Mouse (Mus musculus) liver, postnatal 0 days (tissue): ENCODE results near the gene Pard3b. TPM values are rescaled to one million over a fixed set of nuclear protein-coding genes. Genes with fewer than 3 reads are reported as not detected.
"Not testable (repeated sequence)": the region's sequence is repeated elsewhere in the genome, so short reads cannot be mapped to it uniquely, and the experiment has no call there.

Experiments used
- ATAC-seq: fragments of 200-750 bp; cut with Nextera tagmentation; 2 replicates; pipeline ENCODE4 v1.8.0; 2017; ENCODE audit warnings: mild to moderate bottlenecking, moderate library complexity
- DNase-seq: peaks from one replicate; pipeline ENCODE4 v3.0.0-alpha.2; 2016
- H3K27ac ChIP-seq: fragments of 300-500 bp; sonication (generic); 2 replicates; pipeline ENCODE4 v1.5.1; 2014; ENCODE audit warnings: antibody characterized with exemption, moderate library complexity, mild to moderate bottlenecking, low read depth
- H3K27me3 ChIP-seq: fragments of 300-500 bp; sonication (generic); 2 replicates; pipeline ENCODE4 v1.6.1; 2014; ENCODE audit warnings: low read length, control low read depth, mixed read lengths; ENCODE audit not compliant: insufficient read depth
- H3K36me3 ChIP-seq: fragments of 300-500 bp; sonication (generic); replicated peaks from 2 replicates; pipeline ENCODE4 v1.6.1; 2014; ENCODE audit warnings: mild to moderate bottlenecking, control low read depth, low read length, moderate library complexity, mixed read lengths; ENCODE audit not compliant: insufficient read depth
- H3K4me1 ChIP-seq: fragments of 300-500 bp; sonication (generic); 2 replicates; pipeline ENCODE4 v1.6.1; 2014; ENCODE audit warnings: antibody characterized with exemption, mild to moderate bottlenecking, control low read depth; ENCODE audit not compliant: insufficient read depth
- H3K4me2 ChIP-seq: fragments of 300-500 bp; sonication (generic); 2 replicates; pipeline ENCODE4 v1.6.1; 2014; ENCODE audit warnings: low read depth, mild to moderate bottlenecking, low read length, moderate library complexity, mixed read lengths
- H3K4me3 ChIP-seq: fragments of 300-500 bp; sonication (generic); 2 replicates; pipeline ENCODE4 v1.5.1; 2014; ENCODE audit warnings: low read depth, low read length
- H3K9ac ChIP-seq: fragments of 300-500 bp; sonication (generic); replicated peaks from 2 replicates; pipeline ENCODE4 v1.6.1; 2014; ENCODE audit warnings: mild to moderate bottlenecking, moderate library complexity
- H3K9me3 ChIP-seq: fragments of 300-500 bp; sonication (generic); 2 replicates; pipeline ENCODE4 v1.6.1; 2016; ENCODE audit warnings: mild to moderate bottlenecking, control low read depth, low read length, mixed read lengths
- CTCF ChIP-seq: sonication (generic); IDR thresholded peaks from 2 replicates; pipeline ENCODE4 v1.5.1; 2016; ENCODE audit warnings: antibody characterized with exemption, low read depth
- EP300 ChIP-seq: IDR thresholded peaks from 2 replicates; pipeline ENCODE4 v1.6.1; 2016; ENCODE audit warnings: antibody characterized with exemption, low read depth, mild to moderate bottlenecking
- WGBS: fragments of 180-500 bp; shearing (Covaris S2); extraction: QIAGEN DNeasy Blood & Tissue Kit; methylation state at CpG from one replicate; pipeline ENCODE4 v1.1.7; 2014; ENCODE audit not compliant: insufficient replicate concordance; 5-methylcytosine and 5-hydroxymethylcytosine counted together
- polyA plus RNA-seq: library from polyadenylated mRNA; unstranded; fragments of >200 nt; fragmentation: Nextera tagmentation; extraction: Ambion mirVana; gene quantifications from 2 replicates; pipeline ENCODE4 v1.2.1, GENCODE M21; 2015

Gene Pard3b
- polyA plus RNA-seq, 1 experiment from 2014 or later: 2.8 TPM

DNA sequence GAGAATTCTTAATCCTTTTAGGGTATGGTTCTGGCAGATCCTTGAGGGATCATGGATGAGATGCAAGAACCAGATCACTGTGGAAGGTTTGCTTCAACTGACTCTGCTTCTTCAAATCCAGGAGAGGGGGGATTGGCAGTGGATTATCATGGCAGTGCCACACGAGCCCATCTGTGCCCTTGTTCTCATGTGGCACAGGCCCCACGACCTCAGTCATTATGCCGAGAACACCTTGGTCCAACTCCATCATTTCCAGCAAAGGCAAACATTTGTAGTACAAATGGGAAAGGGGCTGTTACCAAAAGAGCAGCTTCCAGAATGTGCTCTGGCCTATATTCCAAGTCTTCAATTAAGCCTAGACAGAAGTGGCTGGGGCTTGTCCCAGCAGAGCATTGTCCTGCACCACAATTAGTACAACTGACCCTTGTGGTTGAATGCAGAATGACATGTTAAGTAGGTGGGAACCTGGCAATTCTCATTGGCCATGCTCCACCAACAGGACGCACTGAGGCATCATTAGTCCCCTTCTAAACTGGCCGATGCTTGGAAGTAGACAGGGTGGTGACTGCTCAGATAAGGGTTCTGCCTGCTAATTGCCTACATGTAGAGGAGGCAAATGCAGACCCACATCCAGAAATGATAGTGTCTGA lies 959.3 kb downstream of the Pard3b start:
- DNase-seq (no peak), ATAC-seq (no peak)
- Histone ChIP-seq H3K36me3 (no peaks in the 10 kb centered on the region), H3K4me2 (no peak overlapping the region), H3K9ac (no peak overlapping the region), H3K4me1 (no peaks in the 10 kb centered on the region), H3K4me3 (no peak overlapping the region), H3K27ac (no peak overlapping the region), H3K27me3 (no peaks in the 10 kb centered on the region), H3K9me3 (no peaks in the 10 kb centered on the region)
- TF ChIP-seq EP300 (no peak), CTCF (peak; percentile 15; the same call in 1 of the 2 replicates)
- 75% methylated on average over 5 of the region's 5 CpGs for WGBS

DNA sequence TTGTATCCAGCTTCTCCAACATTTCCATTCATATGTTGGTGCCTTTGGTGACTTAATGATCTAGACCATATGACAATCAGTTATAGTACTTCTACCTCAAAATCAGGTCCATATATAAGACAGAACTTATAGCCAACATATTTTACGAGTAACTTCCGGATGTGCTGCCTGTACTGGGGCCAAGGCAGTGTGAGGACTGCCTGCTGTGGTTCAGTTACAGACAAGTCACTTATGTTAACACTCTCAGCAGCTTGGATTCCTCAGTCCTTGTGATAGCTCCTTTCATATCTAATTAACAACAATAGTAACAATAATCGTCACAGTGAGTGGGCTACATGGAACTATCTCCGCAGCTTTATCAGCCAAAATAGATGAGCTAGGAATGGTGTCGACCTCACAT lies 959.9 kb downstream of the Pard3b start:
- WGBS: 82% methylated on average over 5 of the region's 5 CpGs
- Histone ChIP-seq H3K36me3 (no peaks in the 10 kb centered on the region), H3K9ac (no peak overlapping the region), H3K27ac (no peak overlapping the region), H3K4me3 (no peak overlapping the region), H3K4me2 (no peak overlapping the region), H3K9me3 (no peaks in the 10 kb centered on the region), H3K4me1 (no peaks in the 10 kb centered on the region), H3K27me3 (no peaks in the 10 kb centered on the region)
- TF ChIP-seq CTCF (no peak), EP300 (no peak)
- ATAC-seq: no peak
- no peak for DNase-seq

DNA sequence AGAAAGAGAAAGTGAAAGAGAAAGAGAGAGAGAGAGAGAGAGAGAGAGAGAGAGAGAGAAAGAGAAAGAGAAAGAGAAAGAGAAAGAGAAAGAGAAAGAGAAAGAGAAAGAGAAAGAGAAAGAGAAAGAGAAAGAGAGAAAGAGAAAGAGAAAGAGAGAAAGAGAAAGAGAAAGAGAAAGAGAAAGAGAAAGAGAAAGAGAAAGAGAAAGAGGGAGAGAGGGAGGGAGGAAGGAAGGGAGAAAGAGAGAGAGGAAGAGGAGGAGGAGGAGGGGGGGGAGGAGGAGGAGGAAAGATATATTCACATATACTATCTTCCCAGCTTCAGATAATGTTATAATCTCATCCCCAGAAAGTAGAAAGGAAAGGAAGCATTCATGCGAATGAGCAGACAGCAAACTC lies 966.0 kb downstream of the Pard3b start:
- not testable (repeated sequence) for H3K9me3 ChIP-seq, H3K4me1 ChIP-seq, H3K4me2 ChIP-seq, H3K4me3 ChIP-seq, H3K36me3 ChIP-seq, DNase-seq, ATAC-seq, H3K9ac ChIP-seq, H3K27ac ChIP-seq, H3K27me3 ChIP-seq
- 76% methylated on average over 1 of the region's 1 CpGs for WGBS

DNA sequence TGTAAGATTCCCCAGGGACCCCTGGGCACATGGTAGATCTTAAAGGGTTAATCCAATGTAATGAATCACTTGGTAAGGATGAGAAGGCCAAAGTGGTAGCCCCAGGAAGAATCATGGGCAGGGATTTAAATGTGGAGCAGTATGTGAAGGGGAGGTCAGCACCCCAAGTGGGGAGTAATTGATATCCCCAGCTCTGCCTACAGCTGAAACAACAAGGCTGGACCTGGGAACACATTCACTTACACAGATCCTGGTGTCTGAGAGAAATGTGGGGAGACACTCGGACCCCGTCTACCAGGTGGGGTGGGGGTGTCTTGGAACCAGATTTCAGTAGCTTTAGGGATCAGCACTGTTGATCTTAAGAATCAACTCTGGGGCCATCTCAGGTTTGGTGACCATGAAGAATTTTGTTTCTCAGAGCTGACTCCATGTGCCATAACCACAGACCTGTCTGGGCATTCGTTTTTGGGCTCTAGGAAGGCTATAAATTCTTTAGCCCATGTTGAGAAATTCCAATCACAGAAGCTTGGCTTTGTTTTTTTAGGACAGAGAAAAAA lies 979.6 kb downstream of the Pard3b start:
- Histone ChIP-seq H3K4me3 (no peak overlapping the region), H3K4me2 (no peak overlapping the region), H3K36me3 (no peaks in the 10 kb centered on the region), H3K4me1 (no peaks in the 10 kb centered on the region), H3K27me3 (no peaks in the 10 kb centered on the region), H3K27ac (no peak overlapping the region), H3K9me3 (no peaks in the 10 kb centered on the region), H3K9ac (no peak overlapping the region)
- no peak for ATAC-seq
- TF ChIP-seq CTCF: no peak
- no peak for TF ChIP-seq EP300
- 60% methylated on average over 3 of the region's 3 CpGs for WGBS
- no peak for DNase-seq

DNA sequence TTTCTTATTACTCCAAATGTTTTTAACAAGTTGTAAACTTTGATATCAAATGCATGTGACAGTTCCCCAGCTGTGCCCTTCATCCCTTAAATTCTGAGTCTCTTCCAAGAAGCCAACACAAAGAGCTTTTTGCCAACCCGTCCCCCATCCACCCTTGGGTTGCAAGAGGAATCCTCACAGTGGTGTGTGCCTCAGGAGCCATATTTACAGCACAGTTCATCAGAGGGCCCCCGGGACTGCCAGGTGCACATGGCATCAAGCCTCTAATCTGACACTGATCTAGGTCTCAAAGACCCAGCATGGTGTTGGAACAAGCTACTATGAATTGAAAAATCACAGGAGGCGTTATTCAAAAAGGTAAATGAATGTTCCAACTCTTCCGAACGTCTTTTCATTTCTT lies 980.8 kb downstream of the Pard3b start:
- H3K4me1 ChIP-seq: no peaks in the 10 kb centered on the region
- no peak overlapping the region for H3K4me3 ChIP-seq
- H3K27me3 ChIP-seq: no peaks in the 10 kb centered on the region
- no peak for TF ChIP-seq EP300
- no peak for TF ChIP-seq CTCF
- no peaks in the 10 kb centered on the region for H3K36me3 ChIP-seq
- H3K9me3 ChIP-seq: no peaks in the 10 kb centered on the region
- H3K4me2 ChIP-seq: no peak overlapping the region
- DNase-seq (no peak), ATAC-seq (no peak)
- no peak overlapping the region for H3K27ac ChIP-seq
- whole genome bisulfite sequencing: 76% methylated on average over 5 of the region's 5 CpGs
- H3K9ac ChIP-seq: no peak overlapping the region

DNA sequence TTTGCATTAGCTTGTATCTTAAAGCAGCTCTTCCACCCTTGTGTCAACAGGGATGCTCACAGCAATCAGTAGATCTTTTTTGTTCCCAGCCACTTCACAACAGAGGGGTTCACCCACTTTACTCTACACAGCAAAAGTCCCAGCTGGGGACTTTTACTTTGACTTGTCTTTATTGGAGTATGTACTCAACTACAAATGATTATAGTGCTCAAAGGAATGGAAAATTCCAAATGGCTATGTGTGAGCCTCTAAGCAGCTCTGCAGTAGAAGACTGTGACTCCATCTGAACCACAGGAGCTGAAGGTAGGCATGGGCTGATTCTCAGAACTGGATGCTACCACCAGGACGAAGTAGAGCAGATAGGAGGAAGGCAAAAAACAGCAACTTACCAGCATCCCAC lies 983.8 kb downstream of the Pard3b start:
- no peaks in the 10 kb centered on the region for H3K4me1 ChIP-seq
- H3K36me3 ChIP-seq: no peaks in the 10 kb centered on the region
- no peak overlapping the region for H3K4me3 ChIP-seq
- DNase-seq (no peak), ATAC-seq (no peak)
- no peaks in the 10 kb centered on the region for H3K9me3 ChIP-seq
- no peak overlapping the region for H3K4me2 ChIP-seq
- no peak overlapping the region for H3K9ac ChIP-seq
- no peak for TF ChIP-seq CTCF
- TF ChIP-seq EP300: no peak
- no peaks in the 10 kb centered on the region for H3K27me3 ChIP-seq
- no peak overlapping the region for H3K27ac ChIP-seq
- WGBS: 53% methylated on average over 1 of the region's 1 CpGs

DNA sequence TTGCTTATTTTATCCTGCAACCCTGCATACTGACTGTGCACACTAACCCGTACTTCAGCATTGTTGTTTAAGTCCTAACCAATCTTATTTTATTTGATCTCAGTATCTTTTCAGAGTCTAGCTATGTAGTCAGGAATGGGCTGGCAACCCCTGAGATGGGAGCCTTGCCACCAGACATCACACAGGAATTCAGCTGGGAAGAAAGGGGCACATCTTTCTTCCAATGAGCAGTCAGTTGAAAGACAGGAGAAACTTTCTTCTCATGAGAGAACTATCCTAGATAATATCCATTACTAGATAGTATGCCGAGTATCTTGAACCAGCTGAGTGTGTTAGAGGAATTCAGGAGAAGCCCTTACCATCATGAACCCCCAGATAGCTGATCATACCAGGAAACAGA lies 985.5 kb downstream of the Pard3b start:
- Histone ChIP-seq H3K27me3 (no peaks in the 10 kb centered on the region), H3K4me2 (no peak overlapping the region), H3K36me3 (no peaks in the 10 kb centered on the region), H3K9ac (no peak overlapping the region), H3K27ac (no peak overlapping the region), H3K9me3 (no peaks in the 10 kb centered on the region), H3K4me1 (no peaks in the 10 kb centered on the region), H3K4me3 (no peak overlapping the region)
- WGBS: 73% methylated on average over 2 of the region's 2 CpGs
- ATAC-seq (no peak), DNase-seq (no peak)
- TF ChIP-seq EP300: no peak
- TF ChIP-seq CTCF: no peak
